In the genomic region with DNA sequence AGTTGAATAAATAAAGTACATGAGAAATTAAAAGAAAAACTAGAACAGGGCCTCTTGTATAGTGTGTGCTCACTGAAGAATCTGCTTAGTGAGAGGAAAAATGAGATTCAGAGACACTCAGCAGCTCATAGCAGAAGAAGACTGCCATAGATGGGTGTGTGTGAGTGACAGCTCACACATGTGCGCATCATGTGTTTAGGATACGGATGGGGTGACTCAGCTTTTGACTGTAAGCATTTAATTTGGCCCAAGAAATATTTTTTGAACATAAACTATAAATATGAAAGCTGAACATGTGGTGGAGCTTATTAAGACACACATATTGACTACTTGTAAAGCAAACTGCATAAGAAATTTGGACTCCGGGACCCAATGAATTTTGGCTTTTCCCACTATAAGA, we compare ENCODE assay signal across 25 mouse cellular contexts.
DNase-seq lines count a peak whose midpoint lies in the region; ATAC-seq and TF ChIP-seq lines count a peak whose summit lies in the region.
"Had no signal": no experiment of that assay in that cellular context is flagged by ENCODE, and none has a peak within 500 bp of the region (broad histone marks: within the 10 kb centered on the region; RNA-seq: fewer than 3 reads in every experiment).

No protein-coding gene starts in this region.

- peak; percentile 34 for DNase-seq in lung, embryonic 14.5 days
- DNase-seq in lung, postnatal 10 days: no peak
- peak; percentile 14 for DNase-seq in lung, postnatal 0 days (ENCODE audit: low spot score)
- no peak for DNase-seq in lung, postnatal 14 days
- peak; percentile 68 for DNase-seq in embryonic facial prominence, embryonic 14.5 days (ENCODE audit: low spot score)
- DNase-seq: adrenal gland, postnatal 10 days; adrenal gland, postnatal 36 days; cerebellum, adult 18-20 months; cerebellum, adult 9-10 months; cerebellum, postnatal 14 days; gastrocnemius, postnatal 25 days; heart, adult 18-20 months; heart, postnatal 10 days; heart, postnatal 36 days had no signal

- no peak overlapping the region for H3K4me2 ChIP-seq in lung, embryonic 14.5 days
- H3K4me2 ChIP-seq in lung, postnatal 0 days (replicated peaks; ENCODE audit: low read depth, low read length): no peak overlapping the region
- no peak overlapping the region for H3K4me2 ChIP-seq in embryonic facial prominence, embryonic 14.5 days (ENCODE audit: low read depth, low read length)
- H3K4me2 ChIP-seq: embryonic facial prominence, embryonic 13.5 days; forebrain, embryonic 12.5 days; forebrain, embryonic 15.5 days; heart, embryonic 12.5 days; heart, embryonic 15.5 days; hindbrain, embryonic 13.5 days had no signal

- H3K4me3 ChIP-seq in lung, embryonic 14.5 days (ENCODE audit: low read depth, low read length): no peak overlapping the region
- H3K4me3 ChIP-seq in lung, postnatal 0 days (ENCODE audit: low read depth, low read length): no peak overlapping the region
- no peak overlapping the region for H3K4me3 ChIP-seq in embryonic facial prominence, embryonic 14.5 days (ENCODE audit: low read depth, low read length)
- H3K4me3 ChIP-seq: embryonic facial prominence, embryonic 13.5 days; erythroblast, embryonic 14.5 days; forebrain, embryonic 12.5 days; forebrain, embryonic 15.5 days; heart, embryonic 12.5 days; heart, embryonic 15.5 days; hindbrain, embryonic 10.5 days; hindbrain, embryonic 13.5 days had no signal

- no peak for TF ChIP-seq EP300 in lung, postnatal 0 days (IDR thresholded peaks at IDR 0.05)

- TF ChIP-seq CTCF in lung, embryonic 14.5 days (IDR thresholded peaks at IDR 0.05; ENCODE audit: low read depth): no peak
- no peak for TF ChIP-seq CTCF in lung, postnatal 0 days (IDR thresholded peaks at IDR 0.05)

- H3K9me3 ChIP-seq in lung, embryonic 14.5 days (ENCODE audit: low read depth, low read length): no peaks in the 10 kb centered on the region
- no peaks in the 10 kb centered on the region for H3K9me3 ChIP-seq in lung, postnatal 0 days (ENCODE audit: low read length)
- H3K9me3 ChIP-seq in embryonic facial prominence, embryonic 14.5 days (ENCODE audit: control insufficient read depth, low read length): peaks cover 4% of the 10 kb centered on the region; the same call in 1 of the 2 replicates
- H3K9me3 ChIP-seq: embryonic facial prominence, embryonic 13.5 days; forebrain, embryonic 12.5 days; forebrain, embryonic 15.5 days; heart, embryonic 12.5 days; heart, embryonic 15.5 days; hindbrain, embryonic 10.5 days had no signal

- no peaks in the 10 kb centered on the region for H3K27me3 ChIP-seq in lung, embryonic 14.5 days (ENCODE audit: insufficient read depth, low read length)
- H3K27me3 ChIP-seq in lung, postnatal 0 days (replicated peaks; ENCODE audit: insufficient read depth, low read length): no peaks in the 10 kb centered on the region
- H3K27me3 ChIP-seq in embryonic facial prominence, embryonic 14.5 days (replicated peaks; ENCODE audit: control insufficient read depth, insufficient read depth, low read length): no peaks in the 10 kb centered on the region
- H3K27me3 ChIP-seq: embryonic facial prominence, embryonic 13.5 days; forebrain, embryonic 12.5 days; forebrain, embryonic 15.5 days; heart, embryonic 12.5 days; heart, embryonic 15.5 days; hindbrain, embryonic 13.5 days; Patski had no signal

- no peaks in the 10 kb centered on the region for H3K36me3 ChIP-seq in lung, embryonic 14.5 days (ENCODE audit: insufficient read depth)
- H3K36me3 ChIP-seq in lung, postnatal 0 days (ENCODE audit: insufficient read depth, low read length): no peaks in the 10 kb centered on the region
- no peaks in the 10 kb centered on the region for H3K36me3 ChIP-seq in embryonic facial prominence, embryonic 14.5 days (ENCODE audit: control insufficient read depth, insufficient read depth, low read length)
- H3K36me3 ChIP-seq: embryonic facial prominence, embryonic 13.5 days; forebrain, embryonic 12.5 days; forebrain, embryonic 15.5 days; heart, embryonic 12.5 days; heart, embryonic 15.5 days; hindbrain, embryonic 10.5 days; hindbrain, embryonic 13.5 days had no signal

- no peak overlapping the region for H3K9ac ChIP-seq in lung, embryonic 14.5 days
- no peak overlapping the region for H3K9ac ChIP-seq in lung, postnatal 0 days (replicated peaks; ENCODE audit: low read depth)
- no peak overlapping the region for H3K9ac ChIP-seq in embryonic facial prominence, embryonic 14.5 days (ENCODE audit: low read depth, low read length)
- H3K9ac ChIP-seq: embryonic facial prominence, embryonic 13.5 days; forebrain, embryonic 12.5 days; forebrain, embryonic 15.5 days; heart, embryonic 12.5 days; heart, embryonic 15.5 days; hindbrain, embryonic 13.5 days had no signal

- WGBS in lung, embryonic 14.5 days: 72% methylated on average over 3 of the region's 3 CpGs
- WGBS in lung, postnatal 0 days: 69% methylated on average over 3 of the region's 3 CpGs
- WGBS in embryonic facial prominence, embryonic 14.5 days: 71% methylated on average over 3 of the region's 3 CpGs

- no peaks in the 10 kb centered on the region for H3K4me1 ChIP-seq in lung, embryonic 14.5 days (ENCODE audit: insufficient read depth)
- no peaks in the 10 kb centered on the region for H3K4me1 ChIP-seq in lung, postnatal 0 days (ENCODE audit: insufficient read depth, low read depth, low read length)
- peaks cover 4% of the 10 kb centered on the region; the same call in 1 of the 2 replicates for H3K4me1 ChIP-seq in embryonic facial prominence, embryonic 14.5 days (ENCODE audit: control insufficient read depth, insufficient read depth, low read length)
- H3K4me1 ChIP-seq: embryonic facial prominence, embryonic 13.5 days; forebrain, embryonic 12.5 days; forebrain, embryonic 15.5 days had no signal

- H3K27ac ChIP-seq in lung, embryonic 14.5 days (ENCODE audit: low read depth): no peak overlapping the region
- H3K27ac ChIP-seq in lung, postnatal 0 days (ENCODE audit: low read length): no peak overlapping the region
- no peak overlapping the region for H3K27ac ChIP-seq in embryonic facial prominence, embryonic 14.5 days (replicated peaks; ENCODE audit: low read depth, low read length)
- H3K27ac ChIP-seq: embryonic facial prominence, embryonic 13.5 days; forebrain, embryonic 12.5 days; forebrain, embryonic 15.5 days; heart, embryonic 15.5 days; hindbrain, embryonic 10.5 days; hindbrain, embryonic 13.5 days had no signal

- ATAC-seq in lung, embryonic 14.5 days (ENCODE audit: insufficient read depth): no peak; the same call in 1 of the 2 replicates
- ATAC-seq in lung, postnatal 0 days: no peak
- no peak for ATAC-seq in embryonic facial prominence, embryonic 14.5 days (ENCODE audit: low read depth)
- no peak for ATAC-seq in erythroblast, adult 5-6 weeks (replicated peaks; ENCODE audit: low FRiP score, poor library complexity, severe bottlenecking)
- ATAC-seq: forebrain, embryonic 15.5 days; hindbrain, embryonic 16.5 days; Patski had no signal

Comparison
In these comparisons a context has a peak if more than half of its experiments do, and no peak if none do; other contexts are left out.
1. DNase-seq: peak in lung, embryonic 14.5 days (single experiment), lung, postnatal 0 days (single experiment) and embryonic facial prominence, embryonic 14.5 days (single experiment); none in lung, postnatal 10 days (single experiment) and lung, postnatal 14 days (single experiment).